Mouse (Mus musculus) heart, embryonic 11.5 days (tissue): ENCODE data around the gene Epb41. TPM values are rescaled to one million over a fixed set of nuclear protein-coding genes. Genes with fewer than 3 reads are reported as not detected.

Experiments
- ATAC-seq: fragments of 200-750 bp; cut with Nextera tagmentation; replicated peaks from 2 replicates; pipeline ENCODE4 v1.8.0; 2017; ENCODE audit warnings: moderate library complexity; ENCODE audit not compliant: insufficient number of reproducible peaks, low FRiP score, low TSS enrichment
- H3K27ac ChIP-seq: fragments of 300-500 bp; sonication (generic); 2 replicates; pipeline ENCODE4 v1.5.1; 2014; ENCODE audit warnings: mild to moderate bottlenecking, low read depth, low read length
- H3K27me3 ChIP-seq: fragments of 300-500 bp; sonication (generic); 2 replicates; pipeline ENCODE4 v1.6.1; 2014; ENCODE audit warnings: mild to moderate bottlenecking, low read length, mixed read lengths; ENCODE audit not compliant: control insufficient read depth, insufficient read depth
- H3K36me3 ChIP-seq: fragments of 300-500 bp; sonication (generic); 2 replicates; pipeline ENCODE4 v1.6.1; 2014; ENCODE audit warnings: mild to moderate bottlenecking, low read length, moderate library complexity, mixed read lengths; ENCODE audit not compliant: control insufficient read depth, insufficient read depth
- H3K4me1 ChIP-seq: fragments of 300-500 bp; sonication (generic); 2 replicates; pipeline ENCODE4 v1.6.1; 2014; ENCODE audit warnings: low read length; ENCODE audit not compliant: control insufficient read depth, insufficient read depth
- H3K4me2 ChIP-seq: fragments of 300-500 bp; sonication (generic); 2 replicates; pipeline ENCODE4 v1.6.1; 2014; ENCODE audit warnings: mild to moderate bottlenecking, moderate library complexity
- H3K4me3 ChIP-seq: fragments of 300-500 bp; sonication (generic); 2 replicates; pipeline ENCODE4 v1.5.1; 2014; ENCODE audit warnings: low read depth, low read length
- H3K9ac ChIP-seq: fragments of 300-500 bp; sonication (generic); 2 replicates; pipeline ENCODE4 v1.6.1; 2014; ENCODE audit warnings: mild to moderate bottlenecking, low read depth, low read length, moderate library complexity
- H3K9me3 ChIP-seq: fragments of 300-500 bp; sonication (generic); replicated peaks from 2 replicates; pipeline ENCODE4 v1.6.1; 2016; ENCODE audit warnings: low read length; ENCODE audit not compliant: control insufficient read depth
- WGBS: fragments of 180-500 bp; shearing (Covaris S2); extraction: QIAGEN DNeasy Blood & Tissue Kit; methylation state at CpG from one replicate; pipeline ENCODE4 v1.1.7; 2014; ENCODE audit not compliant: insufficient replicate concordance; 5-methylcytosine and 5-hydroxymethylcytosine counted together
- polyA plus RNA-seq: library from polyadenylated mRNA; unstranded; fragments of >200 nt; fragmentation: Nextera tagmentation; extraction: Ambion mirVana; gene quantifications from 2 replicates; pipeline ENCODE4 v1.2.1, GENCODE M21; 2014

Gene Epb41
- polyA plus RNA-seq, 1 experiment from 2014 or later = 73.2 TPM

- WGBS = 73% methylated on average over 7 of the region's 7 CpGs
- ATAC-seq = no peak
- Histone ChIP-seq H3K9me3 (no peaks in the 10 kb centered on the region), H3K4me1 (peaks cover 12% of the 10 kb centered on the region), H3K4me3 (no peak overlapping the region), H3K36me3 (no peaks in the 10 kb centered on the region), H3K9ac (no peak overlapping the region), H3K27me3 (no peaks in the 10 kb centered on the region), H3K27ac (no peak overlapping the region), H3K4me2 (no peak overlapping the region)
Observed at GRCm38 (mm10) chr4:132021883-132022282, 53.2 kb downstream of the Epb41 start.

GRCm38 (mm10) chr4:132018547-132018946 is 56.6 kb downstream of the Epb41 start:
- Histone ChIP-seq H3K27me3 (no peaks in the 10 kb centered on the region), H3K4me2 (no peak overlapping the region), H3K9me3 (no peaks in the 10 kb centered on the region), H3K36me3 (no peaks in the 10 kb centered on the region), H3K4me3 (no peak overlapping the region), H3K27ac (no peak overlapping the region), H3K4me1 (peaks cover 12% of the 10 kb centered on the region), H3K9ac (no peak overlapping the region)
- WGBS = 61% methylated on average over 4 of the region's 4 CpGs
- ATAC-seq = no peak

GRCm38 (mm10) chr4:132015374-132015773 is 59.7 kb downstream of the Epb41 start:
- ATAC-seq = no peak
- H3K36me3 ChIP-seq = no peaks in the 10 kb centered on the region
- no peak overlapping the region for H3K4me2 ChIP-seq
- no peak overlapping the region for H3K9ac ChIP-seq
- whole genome bisulfite sequencing = 72% methylated on average over 3 of the region's 3 CpGs
- no peaks in the 10 kb centered on the region for H3K27me3 ChIP-seq
- no peak overlapping the region for H3K4me3 ChIP-seq
- no peak overlapping the region for H3K27ac ChIP-seq
- peaks cover 7% of the 10 kb centered on the region for H3K4me1 ChIP-seq
- no peaks in the 10 kb centered on the region for H3K9me3 ChIP-seq

- Histone ChIP-seq H3K4me2 (no peak overlapping the region), H3K27ac (no peak overlapping the region), H3K9ac (no peak overlapping the region), H3K9me3 (no peaks in the 10 kb centered on the region), H3K4me3 (no peak overlapping the region), H3K4me1 (no peaks in the 10 kb centered on the region), H3K27me3 (no peaks in the 10 kb centered on the region), H3K36me3 (no peaks in the 10 kb centered on the region)
- 92% methylated on average over 3 of the region's 3 CpGs for WGBS
- no peak for ATAC-seq
Observed at GRCm38 (mm10) chr4:132011619-132012018, 63.5 kb downstream of the Epb41 start.

DNA sequence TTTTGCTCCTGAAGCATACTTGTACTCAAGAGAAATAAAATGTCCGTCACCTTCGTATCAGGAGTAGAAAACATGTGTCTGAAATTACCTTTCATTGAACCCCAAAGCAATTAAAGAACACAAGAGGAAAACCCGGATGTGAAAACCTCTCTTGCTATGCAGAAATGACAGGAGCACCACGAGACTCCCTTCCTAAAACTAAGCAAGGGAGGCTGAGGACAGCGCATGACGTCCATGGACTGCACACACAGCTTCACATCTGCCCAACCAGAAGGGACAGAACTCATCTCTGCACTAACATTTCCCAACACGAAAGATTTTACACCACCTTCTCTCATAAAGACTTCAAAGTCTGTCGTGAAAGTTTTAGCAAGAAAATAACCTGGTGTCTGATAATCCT is 64.7 kb downstream of the Epb41 start:
- no peak overlapping the region for H3K4me2 ChIP-seq
- no peak overlapping the region for H3K27ac ChIP-seq
- no peaks in the 10 kb centered on the region for H3K9me3 ChIP-seq
- no peak for ATAC-seq
- no peaks in the 10 kb centered on the region for H3K27me3 ChIP-seq
- whole genome bisulfite sequencing = 84% methylated on average over 8 of the region's 8 CpGs
- no peak overlapping the region for H3K9ac ChIP-seq
- H3K4me3 ChIP-seq = no peak overlapping the region
- H3K4me1 ChIP-seq = no peaks in the 10 kb centered on the region
- peaks cover 3% of the 10 kb centered on the region for H3K36me3 ChIP-seq

DNA sequence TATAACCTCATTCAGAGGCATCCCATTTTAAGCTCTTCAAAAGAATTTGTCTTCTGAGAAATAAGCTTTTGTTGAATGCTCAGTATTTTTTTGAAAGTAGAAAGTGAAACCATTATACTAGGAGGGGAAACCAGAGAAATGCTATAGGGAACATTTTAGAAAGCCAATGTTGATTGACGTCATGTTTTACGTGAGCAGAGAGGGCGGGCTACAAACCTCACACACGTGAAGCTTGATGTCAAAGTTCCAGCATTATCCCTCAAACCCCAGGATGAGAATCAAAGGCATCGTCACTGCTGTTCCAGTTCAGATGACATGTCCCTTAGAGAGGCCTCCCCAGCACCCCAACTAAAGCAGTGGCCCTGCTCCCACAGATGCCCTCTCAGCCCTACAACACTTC is 66.9 kb downstream of the Epb41 start:
- no peak for ATAC-seq
- H3K27ac ChIP-seq = no peak overlapping the region
- H3K4me1 ChIP-seq = no peaks in the 10 kb centered on the region
- H3K9ac ChIP-seq = no peak overlapping the region
- no peaks in the 10 kb centered on the region for H3K27me3 ChIP-seq
- no peaks in the 10 kb centered on the region for H3K9me3 ChIP-seq
- no peak overlapping the region for H3K4me3 ChIP-seq
- H3K36me3 ChIP-seq = peaks cover 6% of the 10 kb centered on the region
- 84% methylated on average over 5 of the region's 5 CpGs for WGBS
- H3K4me2 ChIP-seq = no peak overlapping the region

DNA sequence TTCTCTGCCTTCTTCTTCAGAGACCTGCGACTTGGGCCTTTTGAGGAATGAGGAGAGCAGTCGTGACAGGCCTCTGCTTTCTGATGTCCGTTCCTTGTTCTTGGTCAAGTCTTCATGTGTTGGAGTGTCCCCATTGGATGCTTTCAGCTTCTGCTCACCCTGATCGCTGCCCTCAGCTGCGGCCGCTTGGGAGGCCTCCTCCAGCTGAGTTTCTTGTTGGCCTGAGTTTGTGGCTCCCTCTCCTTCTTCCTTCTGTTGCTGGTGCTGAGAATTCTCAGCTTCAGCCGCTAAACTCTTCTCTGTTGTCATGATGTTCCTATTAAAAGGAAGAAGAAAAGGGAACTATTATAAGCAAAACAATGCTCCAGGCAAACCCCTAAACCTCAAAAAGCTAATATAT is 68.0 kb downstream of the Epb41 start:
- Histone ChIP-seq H3K36me3 (peaks cover 12% of the 10 kb centered on the region), H3K4me2 (no peak overlapping the region), H3K27me3 (no peaks in the 10 kb centered on the region), H3K4me1 (no peaks in the 10 kb centered on the region), H3K9me3 (no peaks in the 10 kb centered on the region), H3K27ac (no peak overlapping the region), H3K9ac (no peak overlapping the region), H3K4me3 (no peak overlapping the region)
- ATAC-seq = no peak
- 89% methylated on average over 7 of the region's 7 CpGs for WGBS

DNA sequence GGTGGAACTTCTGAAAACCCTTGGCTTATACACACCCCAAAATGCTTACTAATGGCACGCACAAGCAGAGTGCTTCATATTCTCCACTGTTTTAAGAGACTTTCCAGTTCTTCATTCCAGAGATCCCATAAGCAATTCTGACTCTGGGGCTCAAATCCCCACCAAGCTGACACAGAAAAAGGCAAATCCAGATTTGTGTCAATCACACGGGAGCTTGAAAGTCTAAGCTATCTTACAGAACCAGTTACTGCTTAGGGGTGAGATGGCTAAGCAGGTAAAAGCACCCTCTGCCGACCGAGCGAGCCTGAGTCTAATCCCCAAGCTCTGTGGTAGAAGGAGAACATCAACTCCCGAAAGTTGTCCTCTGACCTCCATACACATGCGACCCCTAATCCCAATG is 76.5 kb downstream of the Epb41 start:
- no peak overlapping the region for H3K4me3 ChIP-seq
- WGBS = 91% methylated on average over 7 of the region's 7 CpGs
- no peak for ATAC-seq
- H3K27ac ChIP-seq = no peak overlapping the region
- H3K9ac ChIP-seq = no peak overlapping the region
- H3K36me3 ChIP-seq = peaks cover 13% of the 10 kb centered on the region
- H3K4me1 ChIP-seq = no peaks in the 10 kb centered on the region
- no peaks in the 10 kb centered on the region for H3K27me3 ChIP-seq
- H3K4me2 ChIP-seq = no peak overlapping the region
- no peaks in the 10 kb centered on the region for H3K9me3 ChIP-seq

- H3K4me3 ChIP-seq = no peak overlapping the region
Observed at GRCm38 (mm10) chr4:131997476-131997875, 77.6 kb downstream of the Epb41 start.

More at GRCm38 (mm10) chr4:131997476-131997875, 77.6 kb downstream of the Epb41 start:
- Histone ChIP-seq H3K36me3 (peaks cover 7% of the 10 kb centered on the region), H3K9ac (no peak overlapping the region), H3K27me3 (no peaks in the 10 kb centered on the region), H3K9me3 (no peaks in the 10 kb centered on the region), H3K27ac (0 out of 2 replicates have a peak overlapping the region, but pooled peaks have one; percentile 32), H3K4me2 (no peak overlapping the region), H3K4me1 (no peaks in the 10 kb centered on the region)
- no peak for ATAC-seq
- 77% methylated on average over 5 of the region's 5 CpGs for WGBS
